Mouse (Mus musculus): ENCODE measurements around the gene Olfr1347. TPM values are rescaled to one million over a fixed set of nuclear protein-coding genes. Genes with fewer than 3 reads are reported as not detected.
"Not testable (repeated sequence)": the region's sequence is repeated elsewhere in the genome, so short reads cannot be mapped to it uniquely, and the experiment has no call there.

Olfr1347 gene
- not detected in 2 replicates for polyA plus RNA-seq (2015; fragmentation: Nextera tagmentation; extraction: Ambion mirVana)

- H3K9ac ChIP-seq: no peak within 1 kb of the TSS
- H3K36me3 ChIP-seq: no peaks in the 10 kb centered on the region
- ATAC-seq (ENCODE audit: extremely low read depth, insufficient number of reproducible peaks, low FRiP score, low TSS enrichment): no peak
- H3K4me3 ChIP-seq: no peak within 1 kb of the TSS
- H3K27ac ChIP-seq (replicated peaks): no peak within 1 kb of the TSS
- peaks cover 25% of the 10 kb centered on the region for H3K9me3 ChIP-seq
- no peaks in the 10 kb centered on the region for H3K27me3 ChIP-seq (replicated peaks)
- WGBS: 40% methylated on average over 1 of the region's 1 CpGs
- no peaks in the 10 kb centered on the region for H3K4me1 ChIP-seq
- H3K4me2 ChIP-seq: no peak within 1 kb of the TSS
These were observed at the start of gene Olfr1347 for GRCm38 (mm10) chr7:6499655-6500054. Gene Olfr1347, minus strand, starts transcription at chr7:6499755.

GRCm38 (mm10) chr7:6526141-6526540, 26.6 kb upstream of the Olfr1347 start:
- peaks cover 29% of the 10 kb centered on the region for H3K9me3 ChIP-seq
- H3K36me3 ChIP-seq: no peaks in the 10 kb centered on the region
- ATAC-seq (ENCODE audit: extremely low read depth, insufficient number of reproducible peaks, low FRiP score, low TSS enrichment): no peak
- H3K4me2 ChIP-seq: no peak overlapping the region
- H3K27me3 ChIP-seq (replicated peaks): no peaks in the 10 kb centered on the region
- 59% methylated on average over 5 of the region's 5 CpGs for WGBS
- H3K27ac ChIP-seq (replicated peaks): no peak overlapping the region
- H3K9ac ChIP-seq: no peak overlapping the region
- H3K4me1 ChIP-seq: no peaks in the 10 kb centered on the region
- H3K4me3 ChIP-seq: no peak overlapping the region

GRCm38 (mm10) chr7:6525001-6525400, 25.4 kb upstream of the Olfr1347 start:
- Histone ChIP-seq H3K9ac (no peak overlapping the region), H3K4me2 (no peak overlapping the region), H3K4me1 (no peaks in the 10 kb centered on the region), H3K4me3 (no peak overlapping the region), H3K27ac (replicated peaks) (no peak overlapping the region), H3K36me3 (no peaks in the 10 kb centered on the region), H3K27me3 (replicated peaks) (no peaks in the 10 kb centered on the region), H3K9me3 (peaks cover 26% of the 10 kb centered on the region)
- ATAC-seq (ENCODE audit: extremely low read depth, insufficient number of reproducible peaks, low FRiP score, low TSS enrichment): no peak
- 50% methylated on average over 3 of the region's 3 CpGs for WGBS

- no peak within 1 kb of the TSS for H3K4me2 ChIP-seq
- WGBS: 71% methylated on average over 5 of the region's 5 CpGs
- H3K36me3 ChIP-seq: no peaks in the 10 kb centered on the region
- no peaks in the 10 kb centered on the region for H3K27me3 ChIP-seq (replicated peaks)
- H3K27ac ChIP-seq (replicated peaks): no peak within 1 kb of the TSS
- no peak within 1 kb of the TSS for H3K4me3 ChIP-seq
- no peaks in the 10 kb centered on the region for H3K4me1 ChIP-seq
- ATAC-seq (ENCODE audit: extremely low read depth, insufficient number of reproducible peaks, low FRiP score, low TSS enrichment): no peak
- H3K9me3 ChIP-seq: peaks cover 32% of the 10 kb centered on the region
- no peak within 1 kb of the TSS for H3K9ac ChIP-seq
These were observed 23.3 kb upstream of the Olfr1347 start, which contains the start of gene Olfr1349 for GRCm38 (mm10) chr7:6522850-6523249. Gene Olfr1349, minus strand, starts transcription at chr7:6522950.

GRCm38 (mm10) chr7:6521666-6522065, 22.1 kb upstream of the Olfr1347 start:
- H3K4me1 ChIP-seq: no peaks in the 10 kb centered on the region
- no peak for ATAC-seq (ENCODE audit: extremely low read depth, insufficient number of reproducible peaks, low FRiP score, low TSS enrichment)
- H3K4me2 ChIP-seq: no peak overlapping the region
- 32% methylated on average over 1 of the region's 1 CpGs for WGBS
- no peaks in the 10 kb centered on the region for H3K36me3 ChIP-seq
- no peak overlapping the region for H3K4me3 ChIP-seq
- H3K9ac ChIP-seq: no peak overlapping the region
- peaks cover 20% of the 10 kb centered on the region for H3K9me3 ChIP-seq
- H3K27me3 ChIP-seq (replicated peaks): no peaks in the 10 kb centered on the region
- H3K27ac ChIP-seq (replicated peaks): no peak overlapping the region

GRCm38 (mm10) chr7:6508648-6509047, 9.1 kb upstream of the Olfr1347 start, which contains the start of gene Olfr1348:
Gene Olfr1348, minus strand, starts transcription at chr7:6508748.
- Histone ChIP-seq H3K4me2 (no peak within 1 kb of the TSS), H3K4me3 (no peak within 1 kb of the TSS), H3K27me3 (replicated peaks) (no peaks in the 10 kb centered on the region), H3K27ac (replicated peaks) (no peak within 1 kb of the TSS), H3K9me3 (peaks cover 19% of the 10 kb centered on the region), H3K4me1 (no peaks in the 10 kb centered on the region), H3K36me3 (no peaks in the 10 kb centered on the region), H3K9ac (no peak within 1 kb of the TSS)
- 74% methylated on average over 1 of the region's 1 CpGs for WGBS
- ATAC-seq (ENCODE audit: extremely low read depth, insufficient number of reproducible peaks, low FRiP score, low TSS enrichment): no peak

- H3K9me3 ChIP-seq: peaks cover 28% of the 10 kb centered on the region
- H3K4me3 ChIP-seq: no peak within 1 kb of the TSS
- no peaks in the 10 kb centered on the region for H3K27me3 ChIP-seq (replicated peaks)
- H3K4me1 ChIP-seq: no peaks in the 10 kb centered on the region
- no peak within 1 kb of the TSS for H3K27ac ChIP-seq (replicated peaks)
- WGBS: 14% methylated on average over 2 of the region's 2 CpGs
- H3K9ac ChIP-seq: no peak within 1 kb of the TSS
- no peak within 1 kb of the TSS for H3K4me2 ChIP-seq
- ATAC-seq (ENCODE audit: extremely low read depth, insufficient number of reproducible peaks, low FRiP score, low TSS enrichment): no peak
- no peaks in the 10 kb centered on the region for H3K36me3 ChIP-seq
These were observed 12.7 kb downstream of the Olfr1347 start, which contains the start of gene Olfr5 for GRCm38 (mm10) chr7:6486841-6487240. Gene Olfr5, minus strand, starts transcription at chr7:6486941.

- H3K27me3 ChIP-seq (replicated peaks); H3K9ac ChIP-seq; H3K4me3 ChIP-seq; ATAC-seq (ENCODE audit: extremely low read depth, insufficient number of reproducible peaks, low FRiP score, low TSS enrichment); H3K4me2 ChIP-seq; H3K4me1 ChIP-seq; H3K36me3 ChIP-seq; H3K27ac ChIP-seq (replicated peaks): not testable (repeated sequence)
- H3K9me3 ChIP-seq: peaks cover 12% of the 10 kb centered on the region
- WGBS: 66% methylated on average over 2 of the region's 2 CpGs
These were observed 21.9 kb downstream of the Olfr1347 start for GRCm38 (mm10) chr7:6477633-6478032.

GRCm38 (mm10) chr7:6466951-6467350, 32.6 kb downstream of the Olfr1347 start, which contains the start of gene Olfr1346:
Gene Olfr1346, plus strand, starts transcription at chr7:6467101.
- Histone ChIP-seq H3K4me2 (no peak within 1 kb of the TSS), H3K36me3 (no peaks in the 10 kb centered on the region), H3K4me1 (no peaks in the 10 kb centered on the region), H3K27ac (replicated peaks) (no peak within 1 kb of the TSS), H3K9me3 (0 out of 2 replicates have a peak, but pooled peaks cover 8% of the 10 kb centered on the region), H3K9ac (no peak within 1 kb of the TSS), H3K4me3 (no peak within 1 kb of the TSS), H3K27me3 (replicated peaks) (no peaks in the 10 kb centered on the region)
- ATAC-seq (ENCODE audit: extremely low read depth, insufficient number of reproducible peaks, low FRiP score, low TSS enrichment): no peak

- Histone ChIP-seq H3K4me2 (no peak overlapping the region), H3K9me3 (peaks cover 17% of the 10 kb centered on the region), H3K36me3 (no peaks in the 10 kb centered on the region), H3K4me1 (no peaks in the 10 kb centered on the region), H3K27ac (replicated peaks) (no peak overlapping the region), H3K9ac (no peak overlapping the region), H3K27me3 (replicated peaks) (no peaks in the 10 kb centered on the region), H3K4me3 (no peak overlapping the region)
- 37% methylated on average over 3 of the region's 3 CpGs for WGBS
- no peak for ATAC-seq (ENCODE audit: extremely low read depth, insufficient number of reproducible peaks, low FRiP score, low TSS enrichment)
These were observed 43.2 kb downstream of the Olfr1347 start for GRCm38 (mm10) chr7:6456399-6456798.

- ATAC-seq (ENCODE audit: extremely low read depth, insufficient number of reproducible peaks, low FRiP score, low TSS enrichment): no peak
- Histone ChIP-seq H3K4me3 (no peak within 1 kb of the TSS), H3K9ac (no peak within 1 kb of the TSS), H3K36me3 (no peaks in the 10 kb centered on the region), H3K9me3 (peaks cover 19% of the 10 kb centered on the region), H3K4me2 (no peak within 1 kb of the TSS), H3K4me1 (no peaks in the 10 kb centered on the region), H3K27me3 (replicated peaks) (no peaks in the 10 kb centered on the region), H3K27ac (replicated peaks) (no peak within 1 kb of the TSS)
These were observed 43.7 kb downstream of the Olfr1347 start, which contains the start of gene Olfr1336 for GRCm38 (mm10) chr7:6455868-6456267. Gene Olfr1336, plus strand, starts transcription at chr7:6456168.

- Histone ChIP-seq H3K4me3 (no peak overlapping the region), H3K27me3 (replicated peaks) (no peaks in the 10 kb centered on the region), H3K4me1 (no peaks in the 10 kb centered on the region), H3K36me3 (no peaks in the 10 kb centered on the region), H3K27ac (replicated peaks) (no peak overlapping the region), H3K4me2 (no peak overlapping the region), H3K9me3 (peaks cover 20% of the 10 kb centered on the region), H3K9ac (no peak overlapping the region)
- 81% methylated on average over 5 of the region's 5 CpGs for WGBS
- ATAC-seq (ENCODE audit: extremely low read depth, insufficient number of reproducible peaks, low FRiP score, low TSS enrichment): no peak
These were observed 51.8 kb downstream of the Olfr1347 start for GRCm38 (mm10) chr7:6447771-6448170.

All from heart, embryonic 13.5 days (tissue).